26 mouse cellular contexts compared by ENCODE assay signal in genomic region chr5:139137176-139137575, GRCm38 (mm10).
"Had no signal": no experiment of that assay in that cellular context is flagged by ENCODE, and none has a peak within 500 bp of the region (broad histone marks: within the 10 kb centered on the region; RNA-seq: fewer than 3 reads in every experiment).

No protein-coding gene starts in this region.

- H3K27me3 ChIP-seq: heart, embryonic 12.5 days; intestine, embryonic 15.5 days; liver, embryonic 13.5 days; liver, embryonic 15.5 days had no signal

- ATAC-seq: hindbrain, embryonic 16.5 days; inflammation-experienced regulatory T-cells, adult 6 months; intestine, embryonic 15.5 days; intestine, postnatal 0 days; liver, postnatal 0 days had no signal

- DNase-seq: gastrocnemius, adult 2 months; gastrocnemius, postnatal 10 days; gastrocnemius, postnatal 25 days; heart, adult 2 months; heart, postnatal 10 days; heart, postnatal 4 days; kidney, adult 18-20 months; kidney, adult 8-10 months; kidney, postnatal 10 days; kidney, postnatal 25 days; kidney, postnatal 4 days; liver; liver, embryonic 13.5 days; liver, postnatal 0 days had no signal

- H3K27ac ChIP-seq: gastrocnemius, adult 2 months; heart, adult 2 months; hindbrain, embryonic 10.5 days; hindbrain, embryonic 12.5 days; hindbrain, embryonic 14.5 days; intestine, embryonic 15.5 days; limb, embryonic 10.5 days; limb, embryonic 12.5 days; liver, embryonic 13.5 days; liver, embryonic 15.5 days had no signal

- H3K4me3 ChIP-seq: gastrocnemius, adult 2 months; heart, adult 2 months; heart, embryonic 12.5 days; hindbrain, embryonic 10.5 days; hindbrain, embryonic 12.5 days; intestine, embryonic 15.5 days; layer of hippocampus, adult 2 months; limb, embryonic 10.5 days; limb, embryonic 12.5 days; liver, embryonic 13.5 days; liver, embryonic 15.5 days had no signal

- H3K4me1 ChIP-seq: hindbrain, embryonic 12.5 days; limb, embryonic 10.5 days; limb, embryonic 12.5 days; liver, embryonic 13.5 days; liver, embryonic 15.5 days had no signal
